Mouse (Mus musculus) layer of hippocampus, postnatal 25 days (tissue): Measurements from ENCODE around the gene Hist4h4. TPM values are rescaled to one million over a fixed set of nuclear protein-coding genes. Genes with fewer than 3 reads are reported as not detected.

Experiments used
- DNase-seq, 2 experiments: peaks; one replicate each; pipeline ENCODE4 v3.0.0; 2022; ENCODE audit warnings: mixed read lengths in 2 of 2, low spot score in 1 of 2; ENCODE audit errors: extremely low spot score in 1 of 2
- microRNA-seq, 2 experiments: library from miRNA; unstranded; fragments of <30 nt; microRNA quantifications; one replicate each; pipeline ENCODE4 v1.2.0; 2021
- total RNA-seq, 2 experiments: library from RNA; stranded (reverse); gene quantifications; 2 replicates each; pipeline ENCODE4 v1.2.3; 2021

The Hist4h4 gene
- total RNA-seq, 2 experiments from 2014 or later = 11.6 to 12.4 TPM

DNA sequence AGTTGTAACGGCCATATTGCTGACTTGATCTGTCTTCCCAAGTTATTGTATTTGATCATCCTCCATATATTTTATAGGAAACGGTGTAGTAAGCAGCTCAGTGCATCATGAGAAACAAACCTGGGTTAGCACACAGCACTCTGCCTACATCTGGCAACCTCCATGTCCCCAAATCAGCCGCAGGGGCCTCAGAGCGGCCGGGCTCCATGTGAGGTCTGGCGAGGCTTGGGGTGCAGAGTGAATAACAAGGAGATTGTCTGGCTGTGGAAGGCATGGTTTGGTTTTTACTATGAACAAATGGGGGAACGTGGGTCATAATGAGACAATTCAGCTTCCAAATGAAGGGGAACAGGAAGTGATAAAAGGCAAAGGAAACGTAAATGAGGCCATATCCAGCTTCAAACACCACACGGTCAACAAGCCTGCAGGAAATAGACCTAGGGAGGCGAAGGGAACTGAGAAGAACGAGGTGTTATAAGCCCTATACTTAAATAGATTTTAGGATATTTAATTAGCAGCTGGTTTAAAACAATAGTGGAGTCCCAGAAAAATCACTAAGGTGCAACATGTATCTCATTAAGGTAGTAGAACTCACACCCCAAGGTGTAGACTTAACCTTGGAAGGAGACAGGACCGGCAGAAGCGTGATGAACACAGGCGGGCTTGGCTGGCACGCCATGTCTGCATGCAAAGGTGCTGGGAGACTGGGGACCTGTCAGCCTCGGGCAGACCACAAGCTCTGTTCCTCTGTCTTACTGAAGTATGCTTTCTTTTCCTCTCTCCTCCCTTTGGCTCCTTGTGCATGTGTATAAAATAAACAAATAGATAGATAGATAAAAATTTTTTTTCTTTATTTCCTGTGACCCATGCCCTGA lies 11.1 kb downstream of the Hist4h4 start:
- DNase-seq = no peak

DNA sequence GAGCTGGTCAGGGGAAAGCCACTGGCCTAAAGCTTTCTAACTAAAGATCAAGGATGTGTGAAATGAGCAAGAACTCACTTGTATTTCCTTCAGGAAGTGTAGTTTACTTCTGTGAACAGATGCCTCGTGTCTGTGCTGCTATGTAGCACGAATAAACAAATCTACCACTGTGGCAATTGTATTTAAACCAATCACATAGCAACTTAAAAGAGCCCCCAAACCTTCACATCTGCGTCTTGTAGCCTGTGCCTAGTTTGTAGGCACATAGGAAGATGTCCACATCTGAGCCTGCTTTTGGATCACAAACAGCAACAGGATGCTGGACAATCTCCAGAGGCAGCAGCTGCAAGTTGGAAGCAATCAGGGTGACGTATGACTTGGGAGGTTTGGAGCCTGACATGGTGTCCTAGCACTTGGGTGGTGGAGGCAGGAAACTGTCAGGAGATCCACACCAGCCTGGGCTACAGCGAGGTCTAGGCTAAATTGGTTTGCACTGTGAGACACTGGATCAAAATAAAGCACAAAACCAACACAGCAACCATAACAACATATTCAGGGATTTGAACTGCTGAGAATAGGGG lies 14.7 kb downstream of the Hist4h4 start:
- no peak for DNase-seq

DNA sequence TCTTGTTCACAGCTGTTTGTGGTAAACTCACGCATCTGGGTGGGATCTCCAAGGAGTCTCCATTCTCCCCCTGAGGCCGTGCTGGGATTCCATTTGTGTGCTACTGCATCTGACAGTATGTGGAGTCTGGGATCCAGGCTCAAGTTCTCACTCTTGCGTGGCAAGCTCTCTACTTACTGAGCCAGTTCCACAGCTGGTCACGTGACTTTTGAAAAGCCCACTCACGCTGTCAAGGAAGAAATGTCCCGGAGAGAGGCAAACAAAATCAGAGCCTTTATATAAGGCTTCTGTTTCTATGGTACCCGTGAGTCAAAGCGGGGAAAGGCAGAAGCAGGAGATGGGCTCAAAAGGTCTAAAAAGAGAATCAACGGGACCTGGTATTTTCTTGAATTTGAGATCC lies 21.5 kb downstream of the Hist4h4 start:
- no peak for DNase-seq

DNA sequence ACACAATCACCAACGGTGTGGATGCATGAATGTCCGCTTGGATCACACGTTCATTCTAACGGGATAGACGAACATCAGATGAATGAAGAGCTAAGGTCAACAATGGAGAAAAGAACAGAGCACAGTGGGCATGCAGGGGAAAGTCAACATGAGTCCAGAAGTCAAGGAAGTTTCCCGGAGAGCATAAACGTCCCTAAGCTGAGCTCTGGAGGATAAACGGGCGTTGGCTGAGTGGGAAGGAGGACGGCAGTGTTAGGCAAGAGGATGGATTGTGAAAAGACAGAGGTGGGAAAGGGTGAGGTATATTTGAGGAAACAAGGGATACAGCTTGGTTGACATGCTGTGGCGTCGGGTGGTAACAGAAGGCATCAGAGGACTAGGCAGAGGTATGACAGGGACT lies 22.1 kb downstream of the Hist4h4 start:
- no peak for DNase-seq

DNA sequence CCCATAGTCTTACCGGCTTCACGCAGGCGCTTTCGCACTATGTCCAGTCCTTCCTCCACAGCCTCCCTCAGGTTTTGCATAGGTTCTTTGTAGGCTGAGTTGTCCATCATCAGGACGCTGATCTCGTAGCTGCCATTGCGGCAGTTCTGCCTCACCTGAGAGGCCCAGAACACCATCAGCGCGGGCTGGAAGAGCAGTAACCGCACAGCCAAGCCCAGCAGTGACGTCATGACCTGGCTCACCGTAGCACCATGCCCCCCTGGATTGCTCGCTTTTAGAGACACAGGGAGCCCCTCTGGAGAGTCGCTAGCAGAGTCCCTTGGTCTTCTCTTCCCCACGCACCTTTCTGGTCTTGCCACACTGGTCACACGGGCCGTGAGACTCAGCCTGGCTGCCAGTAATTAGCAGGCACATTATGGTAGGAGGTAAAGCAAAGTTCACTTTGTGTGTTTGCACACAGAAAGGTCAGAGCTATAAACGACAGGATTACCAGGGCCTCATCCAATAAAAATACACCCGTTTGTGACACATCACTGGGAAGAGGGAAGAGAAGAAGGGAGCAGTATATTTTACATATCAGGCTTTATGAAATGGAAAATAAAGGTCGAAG lies 22.7 kb downstream of the Hist4h4 start, which contains the start of gene Gucy2c:
Gene Gucy2c, minus strand, starts transcription at position 389 of the 610 bp plus-strand sequence.
- no peak for DNase-seq

DNA sequence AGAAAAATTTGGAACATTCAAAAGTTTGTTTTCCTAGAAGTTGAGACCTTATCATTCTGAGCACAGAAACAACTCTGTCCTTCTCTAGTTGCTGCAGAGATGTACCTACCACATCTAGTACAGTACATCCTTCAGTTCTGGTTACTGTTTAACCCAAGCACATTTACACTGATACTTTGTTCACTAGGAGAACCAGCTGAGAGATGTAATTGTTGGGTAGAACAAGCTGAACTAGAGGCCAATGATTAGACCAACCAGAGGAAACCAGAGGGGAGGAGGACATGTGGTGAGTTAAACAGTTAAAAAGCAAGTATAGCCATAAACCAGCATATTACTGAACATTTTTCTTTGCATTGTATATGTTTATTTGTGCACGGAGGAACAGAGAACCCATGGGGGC lies 27.8 kb downstream of the Hist4h4 start:
- DNase-seq = no peak

DNA sequence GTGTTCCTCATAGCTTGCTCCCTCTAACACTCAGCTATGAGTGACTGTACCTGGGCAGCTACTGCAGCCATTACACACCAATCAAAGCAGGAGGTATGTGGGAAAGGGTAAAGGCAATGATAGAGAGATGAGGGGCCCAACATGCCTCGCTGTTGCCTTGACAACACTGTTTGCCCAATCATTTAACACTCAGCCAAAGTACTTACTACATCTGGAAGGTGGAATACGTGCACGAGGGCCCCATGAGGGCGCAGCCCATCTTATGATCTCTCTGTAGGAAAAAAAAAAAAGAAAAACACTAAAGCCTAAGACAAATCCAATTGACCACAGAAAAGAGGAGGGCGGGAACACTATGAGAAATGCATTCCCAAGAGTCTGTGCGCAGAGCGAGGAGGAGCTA lies 34.4 kb downstream of the Hist4h4 start:
- no peak for DNase-seq

DNA sequence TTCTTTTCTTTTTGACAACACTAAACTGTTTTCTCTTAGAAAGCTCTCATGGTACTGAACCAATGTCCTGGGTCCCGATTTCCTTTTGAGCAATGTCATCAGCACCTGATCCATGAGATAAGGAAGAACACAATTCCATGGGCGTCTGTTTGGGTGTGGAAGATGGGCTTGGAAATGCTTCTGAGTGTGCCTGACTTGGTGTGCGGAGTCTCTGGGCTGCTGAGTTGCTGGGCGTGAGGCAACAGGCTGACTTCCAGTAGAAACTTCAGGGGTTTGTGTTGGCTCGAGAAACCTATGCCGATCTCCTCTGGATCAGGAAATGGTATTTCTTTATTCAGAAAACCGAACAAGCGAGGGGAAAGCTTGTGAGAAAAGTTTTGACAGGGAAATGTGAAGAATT lies 35.1 kb downstream of the Hist4h4 start:
- DNase-seq = no peak

DNA sequence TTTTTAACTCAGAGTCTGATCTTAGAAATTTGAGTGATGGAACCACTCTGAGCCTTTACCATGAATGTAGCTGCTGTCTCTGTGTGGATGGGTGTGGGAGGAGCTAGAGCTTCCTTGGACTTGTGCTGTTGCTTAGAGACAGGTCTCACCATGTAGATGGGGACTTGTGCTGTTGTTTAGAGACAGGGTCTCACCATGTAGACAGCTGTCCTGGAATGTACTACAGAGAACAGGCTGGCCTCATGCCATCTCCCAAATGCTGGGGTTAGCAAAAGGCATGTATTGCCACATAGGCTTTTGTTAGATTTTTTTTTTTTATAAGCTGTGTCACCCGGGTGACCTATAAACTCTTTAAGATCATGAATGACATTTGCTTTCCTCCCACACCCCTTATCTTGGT lies 40.3 kb downstream of the Hist4h4 start:
- no peak for DNase-seq

Small RNAs within 50 kb of the gene (microRNA-seq; reads per million reads assigned to microRNA genes)
- 0 reads per million in 2 experiments for gene Gm44364

Other genes with a start within 250 kb of the Hist4h4 start
- gene Plbd1, start 142.5 kb downstream of the Hist4h4 start, total RNA-seq = under 1 TPM in 1 of 2 experiments, not detected in 1; 0.27 TPM
- under 1 TPM; 0.56 to 0.79 TPM for gene Gucy2c, start 22.6 kb downstream of the Hist4h4 start, total RNA-seq
- gene H2afj, start 3.8 kb upstream of the Hist4h4 start, total RNA-seq = 10 to 100 TPM; 80.0 to 81.9 TPM
- gene BC049715, start 23.2 kb upstream of the Hist4h4 start, total RNA-seq = 1 to 10 TPM; 2.0 to 3.0 TPM
- 100 to 1,000 TPM; 138 to 141 TPM for gene Wbp11, start 23.8 kb upstream of the Hist4h4 start, total RNA-seq
- gene Smco3, start 31.0 kb upstream of the Hist4h4 start, total RNA-seq = 10 to 100 TPM in 1 of 2 experiments, 1 to 10 TPM in 1; 5.2 to 10.5 TPM
- gene Art4, start 53.3 kb upstream of the Hist4h4 start, total RNA-seq = not detected
- 10 to 100 TPM; 18.6 to 25.4 TPM for gene Mgp, start 71.4 kb upstream of the Hist4h4 start, total RNA-seq
- under 1 TPM; 0.52 to 0.85 TPM for gene Erp27, start 117.8 kb upstream of the Hist4h4 start, total RNA-seq
- gene Pde6h, start 119.4 kb upstream of the Hist4h4 start, total RNA-seq = 1 to 10 TPM; 1.2 TPM
- 10 to 100 TPM in 1 of 2 experiments, 1 to 10 TPM in 1; 8.8 to 11.3 TPM for gene Arhgdib, start 137.5 kb upstream of the Hist4h4 start, total RNA-seq